Mouse (Mus musculus) left cerebral cortex, adult 2 months (tissue): ENCODE measurements around the gene Cybb. TPM values are rescaled to one million over a fixed set of nuclear protein-coding genes. Genes with fewer than 3 reads are reported as not detected.

Source experiments
- DNase-seq, 2 experiments: peaks; one replicate each; pipeline ENCODE4 v3.0.0; 2021 to 2022; ENCODE audit warnings: low spot score in 2 of 2, mixed read lengths in 1 of 2; ENCODE audit errors: extremely low spot score in 1 of 2
- H3K27ac ChIP-seq: fragments of 200-600 bp; 2 replicates; pipeline ENCODE4 v1.8.1; 2022
- H3K4me3 ChIP-seq: fragments of 200-600 bp; 2 replicates; pipeline ENCODE4 v1.8.1; 2022
- CTCF ChIP-seq: fragments of 200-600 bp; IDR thresholded peaks from 2 replicates; pipeline ENCODE4 v1.8.1; 2022; ENCODE audit warnings: antibody characterized with exemption, mild to moderate bottlenecking, moderate library complexity
- intact Hi-C: fragments of 180-260 bp; cut with DNase I; formaldehyde crosslinking; loops from one replicate; pipeline ENCODE4 v1.15.1; 2025
- total RNA-seq, 2 experiments: library from RNA; stranded (reverse); gene quantifications; 2 replicates each; pipeline ENCODE4 v1.2.3; 2021

Gene Cybb
- total RNA-seq, 2 experiments from 2014 or later = 0.54 to 0.93 TPM

DNA sequence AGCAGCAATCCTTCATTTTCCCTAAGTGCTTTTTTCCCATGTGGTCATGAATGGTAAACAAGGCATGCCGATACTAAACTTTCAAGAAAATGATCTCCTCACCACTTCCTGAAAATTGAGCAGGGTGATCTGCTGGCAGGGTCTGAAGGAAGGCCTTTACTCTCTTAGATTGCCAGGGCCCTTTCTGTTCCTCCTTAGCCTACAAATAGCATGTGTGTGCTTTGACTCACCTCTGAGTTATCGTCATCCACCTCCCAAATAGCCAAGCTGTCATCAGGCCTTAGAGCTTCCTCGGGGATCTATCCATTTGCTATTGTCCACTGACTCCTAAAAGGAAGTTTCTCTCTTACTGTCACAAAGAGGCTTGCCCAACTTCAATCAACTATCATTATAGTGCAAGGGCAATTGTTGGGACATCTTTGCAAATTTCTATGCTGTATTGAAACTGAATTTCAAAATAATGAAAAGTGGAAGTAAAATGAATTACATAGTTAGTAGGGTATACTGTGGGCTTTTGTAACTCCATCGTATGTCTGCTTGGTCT, 27.1 kb downstream of the Cybb start:
- no peak for DNase-seq
- TF ChIP-seq CTCF = no peak
- Histone ChIP-seq H3K4me3 (no peak overlapping the region), H3K27ac (no peak overlapping the region)
- intact Hi-C loops = no loop called here

DNA sequence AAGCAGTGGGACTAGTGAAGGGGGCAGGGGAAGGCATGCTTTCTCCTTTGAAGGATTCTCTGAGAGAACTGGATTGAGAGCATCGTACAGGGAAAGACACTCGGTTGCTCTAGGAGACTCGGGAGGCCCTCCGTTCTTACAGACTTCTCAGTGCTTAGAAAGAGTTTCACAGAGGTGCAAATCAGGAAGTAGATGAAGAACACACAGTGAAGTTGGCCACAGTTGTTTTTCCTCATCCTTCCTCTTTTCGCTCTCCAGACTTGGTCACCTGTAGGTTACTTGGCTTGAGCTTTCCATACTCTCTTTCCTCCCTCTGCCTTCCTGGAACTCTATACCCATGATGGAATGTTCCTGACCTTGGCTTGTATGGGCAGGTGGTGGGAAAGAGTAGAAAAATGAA, 35.2 kb downstream of the Cybb start:
- TF ChIP-seq CTCF = no peak
- DNase-seq = no peak
- H3K27ac ChIP-seq = no peak overlapping the region
- H3K4me3 ChIP-seq = no peak overlapping the region
- intact Hi-C loops = no loop called here

DNA sequence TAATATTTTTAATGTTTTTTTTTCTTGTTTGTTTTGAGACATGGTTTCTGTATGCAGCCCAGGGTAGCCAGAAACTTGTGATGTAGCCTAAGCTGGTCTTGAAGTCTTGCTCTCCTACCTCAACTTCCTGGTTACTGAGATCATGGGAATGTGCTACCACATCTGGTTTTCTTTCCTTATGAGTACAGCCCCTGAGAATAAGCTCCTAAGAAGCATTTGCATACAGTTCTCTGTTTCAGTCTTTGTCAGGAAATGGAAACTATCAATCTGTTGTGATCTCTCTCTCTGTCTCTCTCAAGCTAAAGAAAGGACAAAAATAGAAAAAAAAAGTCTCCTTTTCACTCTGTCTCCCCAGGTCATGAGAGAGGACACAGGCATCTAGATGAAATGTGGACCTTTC, 40.3 kb downstream of the Cybb start:
- H3K4me3 ChIP-seq = no peak overlapping the region
- intact Hi-C loops = no loop called here
- TF ChIP-seq CTCF = no peak
- DNase-seq = no peak
- no peak overlapping the region for H3K27ac ChIP-seq

DNA sequence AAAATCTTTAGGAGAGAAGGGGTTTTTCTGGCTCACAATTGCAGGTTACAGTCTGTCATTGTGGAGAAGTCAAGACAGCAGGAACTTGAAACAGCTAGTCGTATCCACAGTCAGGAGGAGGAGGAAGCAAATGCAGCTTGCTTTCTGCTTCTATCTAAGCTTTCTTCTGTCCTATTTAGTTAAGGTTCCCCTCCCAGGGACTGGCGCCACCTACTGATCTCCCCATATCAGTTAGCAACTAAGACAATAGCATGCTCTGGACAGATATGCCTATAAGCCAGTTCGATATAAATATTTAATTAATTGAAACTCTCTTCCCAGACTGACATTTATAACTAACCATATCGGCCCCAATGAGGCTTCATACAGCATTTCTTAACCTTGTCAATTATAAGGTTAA, 46.5 kb downstream of the Cybb start:
- intact Hi-C loops = no loop called here
- no peak overlapping the region for H3K27ac ChIP-seq
- no peak for TF ChIP-seq CTCF

DNA sequence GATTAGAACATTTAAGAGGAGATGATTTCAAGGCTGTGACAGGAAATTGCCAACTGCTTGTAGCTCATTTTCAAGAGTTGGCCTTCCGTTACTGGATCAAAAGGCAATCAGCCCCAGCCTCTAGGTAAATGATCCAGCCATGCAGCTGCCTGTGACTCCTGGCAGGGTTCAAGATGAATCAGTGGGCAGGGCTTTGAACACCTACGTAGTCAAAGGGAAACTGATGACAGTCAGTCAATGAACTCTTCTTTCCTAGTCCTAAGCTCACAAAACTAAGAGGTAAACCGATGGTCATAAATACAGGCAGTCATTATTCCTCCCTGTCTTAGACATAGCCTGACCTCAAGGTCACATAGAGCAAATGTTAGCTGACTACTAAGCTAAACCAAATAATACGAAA, 47.0 kb downstream of the Cybb start:
- intact Hi-C loops = no loop called here
- Histone ChIP-seq H3K4me3 (no peak overlapping the region), H3K27ac (no peak overlapping the region)
- no peak for TF ChIP-seq CTCF
- no peak for DNase-seq

More for the DNA sequence above, 46.5 kb downstream of the Cybb start:
- no peak overlapping the region for H3K4me3 ChIP-seq
- DNase-seq = no peak

DNA sequence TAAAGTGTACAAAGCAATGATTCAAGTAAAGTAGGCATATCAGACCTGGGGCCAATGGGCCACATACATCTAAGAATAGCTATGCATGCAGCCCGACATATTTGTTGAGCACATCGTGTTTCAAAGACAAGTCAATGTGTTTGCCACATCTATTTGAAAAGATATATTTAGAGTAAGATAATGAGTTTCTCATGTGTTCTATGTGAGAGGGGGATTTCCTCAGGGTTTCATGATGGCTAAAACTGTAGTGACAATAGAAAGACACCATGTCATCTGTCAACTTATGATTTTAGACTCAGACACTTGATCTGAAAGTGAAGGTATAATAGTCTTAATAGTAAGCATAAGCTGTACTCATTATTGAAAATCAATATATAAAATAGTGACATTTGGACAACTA, 48.3 kb downstream of the Cybb start:
- Histone ChIP-seq H3K4me3 (no peak overlapping the region), H3K27ac (no peak overlapping the region)
- intact Hi-C loops = no loop called here
- no peak for DNase-seq
- no peak for TF ChIP-seq CTCF

DNA sequence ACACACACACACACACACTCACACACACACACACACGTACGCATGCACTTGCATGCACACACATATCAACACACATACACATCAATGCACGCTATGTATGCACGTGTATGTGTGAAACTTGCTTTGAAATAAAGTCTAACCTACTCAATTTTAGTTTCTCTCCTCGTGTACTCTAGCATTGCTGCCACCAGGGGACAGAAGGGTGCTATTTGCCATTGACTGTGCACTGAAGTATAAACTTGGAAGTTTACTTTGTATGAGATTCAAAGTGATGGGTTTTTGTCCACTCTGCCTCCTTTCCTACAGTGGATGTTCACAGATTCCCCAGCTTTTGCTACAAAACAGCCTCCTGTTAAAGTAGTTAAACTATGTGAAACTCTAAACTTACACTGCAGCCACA, 73.7 kb downstream of the Cybb start:
- no peak; the same call in 1 of the 2 replicates for TF ChIP-seq CTCF
- intact Hi-C loops = no loop called here

More for the DNA sequence above, 73.7 kb downstream of the Cybb start:
- H3K27ac ChIP-seq = no peak overlapping the region
- no peak overlapping the region for H3K4me3 ChIP-seq
- DNase-seq = no peak

Other genes with a start within 250 kb of the Cybb start
- gene Gm14862, start 230.9 kb downstream of the Cybb start, total RNA-seq = not detected
- gene Xk, start 215.0 kb downstream of the Cybb start, total RNA-seq = 10 to 100 TPM; 15.2 to 16.6 TPM
- gene H2al1m, start 204.0 kb downstream of the Cybb start, total RNA-seq = not detected
- under 1 TPM in 1 of 2 experiments, not detected in 1; 0.77 TPM for gene H2al1k, start 137.1 kb downstream of the Cybb start, total RNA-seq
- not detected for gene H2al1o, start 84.6 kb upstream of the Cybb start, total RNA-seq
- gene Dynlt3, start 175.2 kb upstream of the Cybb start, total RNA-seq = 100 to 1,000 TPM; 109 to 110 TPM